Mouse (Mus musculus): ENCODE measurements around the gene Cacna1e. TPM values are rescaled to one million over a fixed set of nuclear protein-coding genes. Genes with fewer than 3 reads are reported as not detected.

Gene Cacna1e
- polyA plus RNA-seq, 1 experiment from 2014 or later: 7.8 TPM

DNA sequence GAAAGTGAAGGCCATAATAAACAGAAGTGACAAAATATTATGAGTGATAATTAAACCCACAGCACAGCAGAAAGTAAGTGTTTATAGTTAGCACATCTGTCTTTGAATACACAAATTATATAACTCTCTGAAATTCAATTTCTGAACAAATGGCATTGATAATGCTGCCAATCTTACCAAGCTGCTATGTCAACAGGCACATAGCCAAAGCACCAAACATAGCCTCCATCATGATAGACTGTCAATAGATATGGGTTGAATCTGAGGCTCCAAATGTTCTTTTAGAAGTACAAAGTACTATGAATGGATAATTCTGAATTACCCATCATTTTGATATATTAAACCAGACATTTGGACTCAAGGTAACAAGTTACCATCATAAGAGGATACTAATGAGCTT, 372.6 kb downstream of the Cacna1e start:
- ATAC-seq (ENCODE audit: low FRiP score, low read depth): no peak
- H3K9ac ChIP-seq: no peak overlapping the region

DNA sequence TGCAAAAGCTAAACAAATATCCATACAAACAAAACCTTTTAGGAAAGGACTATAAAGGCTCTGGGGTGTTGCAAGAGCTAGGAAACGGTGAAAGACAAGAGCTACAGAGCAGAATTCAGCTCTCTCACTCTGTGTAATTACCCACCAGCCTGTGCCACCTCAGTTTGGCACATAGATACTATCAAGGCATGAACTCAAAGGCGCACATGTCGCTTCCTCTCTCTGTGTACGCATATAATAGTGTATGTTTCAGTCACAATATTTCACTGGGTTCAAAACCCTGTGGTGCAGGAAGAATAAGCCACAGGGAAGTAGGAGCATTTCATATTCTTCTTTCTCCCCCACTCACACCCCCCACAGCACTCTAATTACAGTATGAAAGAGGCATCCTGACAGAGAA, 380.3 kb downstream of the Cacna1e start:
- no peak for ATAC-seq (ENCODE audit: low FRiP score, low read depth)
- H3K9ac ChIP-seq: no peak overlapping the region
- no peaks in the 10 kb centered on the region for H3K27me3 ChIP-seq (replicated peaks)
- no peak overlapping the region for H3K4me3 ChIP-seq
- no peaks in the 10 kb centered on the region for H3K36me3 ChIP-seq
- no peaks in the 10 kb centered on the region for H3K9me3 ChIP-seq
- WGBS: 64% methylated on average over 4 of the region's 4 CpGs
- peaks cover 7% of the 10 kb centered on the region for H3K4me1 ChIP-seq
- H3K27ac ChIP-seq: no peak overlapping the region
- no peak overlapping the region for H3K4me2 ChIP-seq (replicated peaks)

More for the DNA sequence above, 372.6 kb downstream of the Cacna1e start:
- Histone ChIP-seq H3K27ac (no peak overlapping the region), H3K36me3 (no peaks in the 10 kb centered on the region), H3K4me2 (replicated peaks) (no peak overlapping the region), H3K27me3 (replicated peaks) (no peaks in the 10 kb centered on the region), H3K4me1 (no peaks in the 10 kb centered on the region), H3K9me3 (no peaks in the 10 kb centered on the region), H3K4me3 (no peak overlapping the region)

DNA sequence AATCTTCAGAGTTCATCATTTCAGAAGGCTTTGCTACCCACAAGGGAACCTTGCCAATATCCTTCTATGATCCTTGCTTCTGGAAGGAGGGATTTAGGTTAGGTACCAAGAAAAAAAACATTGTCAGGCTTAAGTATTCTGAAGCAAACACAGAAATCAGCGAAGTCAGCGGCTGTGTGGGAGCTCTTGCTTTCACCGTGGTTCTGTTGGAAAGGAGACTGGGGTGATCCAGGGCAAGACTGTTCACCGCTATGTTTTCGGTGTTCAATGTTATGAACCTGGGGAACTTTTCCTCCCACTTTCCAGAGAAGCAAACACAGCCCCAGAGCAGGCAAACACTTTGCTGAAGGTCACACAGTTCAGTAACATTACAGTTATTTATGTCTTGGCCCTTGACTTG, 383.4 kb downstream of the Cacna1e start:
- Histone ChIP-seq H3K9me3 (no peaks in the 10 kb centered on the region), H3K4me2 (replicated peaks) (no peak overlapping the region), H3K27ac (no peak overlapping the region), H3K4me3 (no peak overlapping the region), H3K9ac (no peak overlapping the region), H3K4me1 (peaks cover 7% of the 10 kb centered on the region), H3K27me3 (replicated peaks) (no peaks in the 10 kb centered on the region), H3K36me3 (no peaks in the 10 kb centered on the region)
- 88% methylated on average over 5 of the region's 5 CpGs for WGBS
- ATAC-seq (ENCODE audit: low FRiP score, low read depth): peak; percentile 17; the same call in 1 of the 2 replicates

DNA sequence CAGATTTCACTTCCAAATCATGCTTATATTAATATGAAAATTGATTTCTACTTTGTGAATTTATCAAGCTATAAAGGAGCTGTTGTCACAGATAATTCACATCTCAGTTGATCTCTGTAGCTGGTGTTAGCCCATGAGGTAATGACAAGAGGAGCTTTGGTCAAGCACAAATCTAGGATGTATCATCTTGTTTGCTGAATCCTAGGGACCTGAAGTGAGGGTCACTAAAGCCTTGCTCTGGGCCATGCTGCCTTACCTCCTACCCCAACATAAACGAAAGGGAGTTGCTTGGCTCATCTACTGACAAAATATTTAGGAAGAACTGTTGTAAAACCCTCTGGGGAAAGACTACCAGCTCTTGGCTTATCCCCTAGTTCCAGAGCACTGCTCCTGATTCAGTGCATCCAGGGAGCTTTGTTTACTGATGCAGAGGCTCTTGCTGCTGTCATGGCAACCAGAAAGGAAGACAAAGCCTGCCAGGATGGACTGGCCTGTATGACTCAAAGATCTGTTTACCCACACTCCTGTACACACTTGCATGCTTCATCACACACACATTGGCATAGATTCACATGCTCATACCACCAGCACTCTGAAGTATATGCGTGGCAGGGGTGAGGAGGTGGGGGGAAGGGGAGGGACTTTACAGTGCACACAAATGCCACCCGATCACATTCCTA, 384.0 kb downstream of the Cacna1e start:
- no peak overlapping the region for H3K4me2 ChIP-seq (replicated peaks)
- H3K9me3 ChIP-seq: no peaks in the 10 kb centered on the region
- peaks cover 7% of the 10 kb centered on the region for H3K4me1 ChIP-seq
- H3K36me3 ChIP-seq: no peaks in the 10 kb centered on the region
- no peak overlapping the region for H3K9ac ChIP-seq
- 61% methylated on average over 3 of the region's 3 CpGs for WGBS
- ATAC-seq (ENCODE audit: low FRiP score, low read depth): peak; percentile 85
- H3K4me3 ChIP-seq: no peak overlapping the region
- H3K27ac ChIP-seq: no peak overlapping the region
- no peaks in the 10 kb centered on the region for H3K27me3 ChIP-seq (replicated peaks)

DNA sequence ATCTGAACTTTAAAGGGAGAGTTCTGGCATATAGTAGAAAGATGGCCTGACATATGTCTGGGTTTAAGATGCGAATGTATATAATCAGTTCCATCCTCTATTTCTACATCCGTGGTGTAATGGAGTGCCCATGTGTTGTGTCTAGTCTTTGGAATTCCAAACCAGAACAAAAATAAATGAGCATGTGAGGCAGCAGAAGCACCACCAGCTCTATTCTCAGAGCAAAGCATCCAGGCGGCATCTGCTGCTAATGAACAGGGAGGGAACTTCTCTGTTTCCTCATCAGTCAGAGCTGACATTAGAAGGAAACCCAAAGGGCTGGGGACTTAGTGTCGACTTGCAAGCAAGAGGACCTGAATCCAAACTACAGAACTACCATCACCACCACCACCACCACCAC, 385.5 kb downstream of the Cacna1e start:
- WGBS: 77% methylated on average over 4 of the region's 4 CpGs
- H3K4me2 ChIP-seq (replicated peaks): no peak overlapping the region
- ATAC-seq (ENCODE audit: low FRiP score, low read depth): no peak

DNA sequence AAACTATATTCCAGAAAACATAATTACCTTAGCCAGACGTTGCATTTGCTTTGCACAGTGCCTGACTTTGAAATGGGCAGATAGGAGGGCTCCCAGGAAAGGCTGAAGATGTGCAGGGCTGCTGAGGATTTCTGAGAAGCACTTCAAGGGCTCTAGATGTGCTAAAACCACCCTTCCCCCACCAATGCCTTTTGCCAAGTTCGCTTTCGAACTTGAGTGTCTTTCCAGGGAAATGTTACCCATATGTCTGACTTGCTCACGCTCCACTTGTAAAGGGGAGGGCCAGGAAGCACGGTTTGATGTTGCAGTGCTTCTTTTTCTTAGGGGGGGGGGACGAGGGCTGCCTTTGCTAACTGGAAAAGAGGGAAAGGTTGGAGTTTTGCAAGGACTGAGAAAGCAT, 393.2 kb downstream of the Cacna1e start:
- Histone ChIP-seq H3K9me3 (no peaks in the 10 kb centered on the region), H3K9ac (no peak overlapping the region), H3K36me3 (no peaks in the 10 kb centered on the region), H3K27me3 (replicated peaks) (no peaks in the 10 kb centered on the region), H3K27ac (no peak overlapping the region), H3K4me1 (no peaks in the 10 kb centered on the region), H3K4me3 (no peak overlapping the region), H3K4me2 (replicated peaks) (no peak overlapping the region)
- WGBS: 64% methylated on average over 6 of the region's 6 CpGs
- no peak for ATAC-seq (ENCODE audit: low FRiP score, low read depth)

More for the DNA sequence above, 385.5 kb downstream of the Cacna1e start:
- H3K4me1 ChIP-seq: peaks cover 7% of the 10 kb centered on the region
- no peak overlapping the region for H3K9ac ChIP-seq
- H3K36me3 ChIP-seq: no peaks in the 10 kb centered on the region
- H3K9me3 ChIP-seq: no peaks in the 10 kb centered on the region
- H3K4me3 ChIP-seq: no peak overlapping the region
- no peaks in the 10 kb centered on the region for H3K27me3 ChIP-seq (replicated peaks)
- no peak overlapping the region for H3K27ac ChIP-seq

DNA sequence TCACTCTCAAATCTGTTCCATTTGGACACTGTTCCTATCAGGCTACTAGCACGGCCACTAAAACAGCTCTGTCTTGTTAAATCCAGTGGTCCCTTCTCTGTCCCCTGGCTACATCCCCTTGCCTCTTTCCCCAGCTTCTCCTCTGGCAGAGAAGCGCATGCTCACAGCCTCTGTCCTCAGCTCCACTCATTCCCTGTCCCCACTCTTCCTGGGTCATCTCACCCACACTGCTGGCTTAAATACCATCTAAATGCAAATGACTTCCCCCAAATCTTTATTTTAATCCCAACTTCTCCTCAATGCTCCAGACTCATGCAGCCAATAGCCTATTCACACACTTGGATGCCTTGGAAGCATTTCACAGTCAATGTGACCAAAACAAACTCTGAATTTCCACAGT, 407.6 kb downstream of the Cacna1e start:
- H3K36me3 ChIP-seq: no peaks in the 10 kb centered on the region
- no peak overlapping the region for H3K9ac ChIP-seq
- no peak overlapping the region for H3K4me3 ChIP-seq
- WGBS: 90% methylated on average over 2 of the region's 2 CpGs
- H3K4me1 ChIP-seq: no peaks in the 10 kb centered on the region
- no peak for ATAC-seq (ENCODE audit: low FRiP score, low read depth)
- H3K27me3 ChIP-seq (replicated peaks): no peaks in the 10 kb centered on the region
- no peak overlapping the region for H3K27ac ChIP-seq
- no peaks in the 10 kb centered on the region for H3K9me3 ChIP-seq
- H3K4me2 ChIP-seq (replicated peaks): no peak overlapping the region

DNA sequence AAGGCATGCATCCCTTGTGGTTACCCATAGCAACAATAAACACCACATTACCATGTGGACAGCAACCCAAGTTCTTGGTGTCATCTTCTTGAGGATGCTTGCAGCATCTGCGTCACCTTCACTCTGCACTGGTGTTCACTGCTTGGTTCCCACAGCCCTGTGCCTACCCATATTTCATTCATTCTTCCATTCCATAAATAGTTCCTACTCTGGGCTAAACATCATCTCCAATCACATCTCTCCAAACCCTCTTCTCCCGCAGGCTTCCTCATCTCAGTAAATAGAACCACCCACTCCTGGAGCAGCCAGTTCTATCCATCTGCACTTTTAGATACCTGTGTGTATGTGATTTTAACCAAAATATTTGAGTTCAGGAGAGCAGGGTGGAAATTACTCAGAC, 408.6 kb downstream of the Cacna1e start:
- no peaks in the 10 kb centered on the region for H3K4me1 ChIP-seq
- 94% methylated on average over 2 of the region's 2 CpGs for WGBS
- H3K4me2 ChIP-seq (replicated peaks): no peak overlapping the region
- H3K9ac ChIP-seq: no peak overlapping the region
- H3K27me3 ChIP-seq (replicated peaks): no peaks in the 10 kb centered on the region
- no peaks in the 10 kb centered on the region for H3K36me3 ChIP-seq
- H3K27ac ChIP-seq: no peak overlapping the region
- H3K4me3 ChIP-seq: no peak overlapping the region
- no peak for ATAC-seq (ENCODE audit: low FRiP score, low read depth)
- H3K9me3 ChIP-seq: no peaks in the 10 kb centered on the region

DNA sequence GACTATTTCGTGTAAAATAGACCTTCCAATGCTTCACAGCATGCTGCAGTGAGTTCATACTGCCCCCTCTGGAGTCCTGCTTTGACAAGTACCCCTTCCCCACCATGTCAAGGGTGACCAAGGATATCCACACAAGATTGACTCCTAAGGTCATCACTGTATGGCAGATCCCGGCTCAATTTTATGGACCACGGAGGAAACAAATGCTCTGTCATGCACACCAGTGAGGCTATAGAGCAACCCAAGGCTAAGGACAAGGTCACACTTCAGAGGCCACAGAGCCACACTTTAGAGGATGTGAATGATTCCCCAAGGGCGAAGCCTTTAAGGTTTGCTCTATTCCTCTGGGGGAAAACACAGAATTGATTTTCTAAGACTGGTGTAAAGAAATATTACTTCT, 410.1 kb downstream of the Cacna1e start:
- Histone ChIP-seq H3K27me3 (replicated peaks) (no peaks in the 10 kb centered on the region), H3K36me3 (no peaks in the 10 kb centered on the region), H3K4me1 (no peaks in the 10 kb centered on the region), H3K27ac (no peak overlapping the region), H3K4me2 (replicated peaks) (no peak overlapping the region), H3K4me3 (no peak overlapping the region), H3K9me3 (no peaks in the 10 kb centered on the region), H3K9ac (no peak overlapping the region)
- 67% methylated on average over 4 of the region's 4 CpGs for WGBS
- no peak for ATAC-seq (ENCODE audit: low FRiP score, low read depth)

DNA sequence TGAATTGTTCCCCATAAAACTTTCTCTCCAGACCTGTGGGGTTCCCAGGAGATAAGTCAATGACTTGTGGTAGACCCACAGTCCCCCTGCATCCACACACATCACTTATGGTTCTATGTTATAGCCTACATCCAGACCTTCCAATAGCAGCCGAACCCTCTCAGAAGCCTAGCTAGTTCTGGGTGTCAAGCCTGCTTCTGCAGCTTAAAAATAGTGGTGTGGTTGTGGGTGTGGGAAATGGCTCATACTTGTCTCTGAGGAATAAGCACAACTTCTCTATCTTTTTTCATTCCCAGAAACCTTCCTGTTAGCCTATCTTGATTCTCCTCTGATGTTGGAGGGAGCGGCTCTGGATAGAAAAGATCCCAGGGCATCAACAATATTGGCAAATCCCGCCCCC, 417.0 kb downstream of the Cacna1e start:
- H3K36me3 ChIP-seq: no peaks in the 10 kb centered on the region
- H3K9ac ChIP-seq: no peak overlapping the region
- no peaks in the 10 kb centered on the region for H3K27me3 ChIP-seq (replicated peaks)
- no peak for ATAC-seq (ENCODE audit: low FRiP score, low read depth)
- H3K9me3 ChIP-seq: no peaks in the 10 kb centered on the region
- H3K27ac ChIP-seq: no peak overlapping the region
- 86% methylated on average over 3 of the region's 3 CpGs for WGBS
- H3K4me2 ChIP-seq (replicated peaks): no peak overlapping the region
- H3K4me3 ChIP-seq: no peak overlapping the region
- no peaks in the 10 kb centered on the region for H3K4me1 ChIP-seq

DNA sequence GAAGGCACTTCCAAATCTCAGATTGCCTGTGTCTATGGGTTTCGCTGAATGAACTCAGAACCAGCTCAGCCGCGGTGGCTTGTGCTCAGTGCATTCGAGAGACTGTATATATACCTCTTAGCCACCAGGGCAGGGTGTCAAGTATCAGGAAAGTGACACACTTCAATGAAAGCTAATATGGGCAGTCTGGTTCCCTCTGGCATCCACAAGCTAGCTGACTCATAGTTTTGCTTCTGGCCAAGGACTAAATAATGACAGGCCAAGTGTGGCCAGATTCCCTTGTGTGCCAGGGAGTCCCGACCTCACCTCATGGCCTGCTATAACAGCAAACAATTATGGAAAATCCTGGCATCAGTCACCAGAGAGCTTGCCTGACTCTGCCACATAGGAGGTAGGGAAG, 422.8 kb downstream of the Cacna1e start:
- Histone ChIP-seq H3K4me2 (replicated peaks) (no peak overlapping the region), H3K4me1 (no peaks in the 10 kb centered on the region), H3K27ac (no peak overlapping the region), H3K9me3 (no peaks in the 10 kb centered on the region), H3K27me3 (replicated peaks) (no peaks in the 10 kb centered on the region), H3K4me3 (no peak overlapping the region), H3K36me3 (no peaks in the 10 kb centered on the region), H3K9ac (no peak overlapping the region)
- WGBS: 85% methylated on average over 5 of the region's 5 CpGs
- ATAC-seq (ENCODE audit: low FRiP score, low read depth): no peak

DNA sequence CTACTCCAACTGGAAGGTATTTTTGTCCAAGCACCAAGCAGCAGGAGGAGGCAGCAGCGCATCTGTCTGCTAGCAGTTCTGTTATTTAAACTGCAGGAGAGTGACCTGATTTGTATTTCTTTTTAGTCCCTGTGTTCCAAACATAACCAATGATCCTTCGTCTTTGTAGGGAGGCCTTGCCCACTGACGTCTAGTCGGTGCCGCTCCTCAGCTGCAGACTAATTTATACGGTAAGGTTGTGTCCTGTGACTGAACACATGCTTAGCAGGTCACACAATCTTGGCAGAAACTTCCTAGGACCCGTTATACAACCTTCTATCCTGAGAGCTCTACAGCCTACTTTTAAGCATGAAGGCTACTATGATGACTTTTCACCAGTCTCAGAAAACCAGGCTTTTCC, 424.2 kb downstream of the Cacna1e start:
- ATAC-seq (ENCODE audit: low FRiP score, low read depth): no peak
- Histone ChIP-seq H3K4me1 (no peaks in the 10 kb centered on the region), H3K27ac (no peak overlapping the region), H3K4me2 (replicated peaks) (no peak overlapping the region), H3K36me3 (no peaks in the 10 kb centered on the region), H3K27me3 (replicated peaks) (no peaks in the 10 kb centered on the region), H3K4me3 (no peak overlapping the region), H3K9me3 (no peaks in the 10 kb centered on the region), H3K9ac (no peak overlapping the region)
- WGBS: 90% methylated on average over 7 of the region's 7 CpGs

DNA sequence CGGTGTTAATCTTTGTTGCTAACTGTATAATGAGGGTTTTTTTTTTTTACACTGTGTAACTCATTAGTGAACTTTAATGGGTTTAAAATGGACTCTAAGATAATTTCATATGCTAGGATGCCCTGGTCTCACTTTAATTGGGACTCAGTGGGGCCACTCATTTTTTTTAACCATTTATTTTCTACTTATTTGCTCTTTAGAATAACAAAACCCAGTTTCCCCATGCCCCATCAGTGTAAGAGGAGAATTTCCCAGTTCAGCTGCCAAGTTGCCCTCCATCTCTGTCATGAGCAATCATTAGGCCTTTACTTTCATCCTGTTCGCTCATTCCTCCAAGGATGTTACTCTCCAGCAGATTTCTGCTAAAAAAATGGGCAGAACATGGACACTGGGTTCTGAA, 425.7 kb downstream of the Cacna1e start:
- Histone ChIP-seq H3K4me3 (no peak overlapping the region), H3K4me2 (replicated peaks) (no peak overlapping the region), H3K9ac (no peak overlapping the region), H3K27ac (no peak overlapping the region), H3K4me1 (no peaks in the 10 kb centered on the region), H3K36me3 (no peaks in the 10 kb centered on the region), H3K27me3 (replicated peaks) (no peaks in the 10 kb centered on the region), H3K9me3 (no peaks in the 10 kb centered on the region)
- ATAC-seq (ENCODE audit: low FRiP score, low read depth): no peak
- 92% methylated on average over 2 of the region's 2 CpGs for WGBS
